Mouse (Mus musculus): ENCODE measurements around the gene Ugt1a2.

DNA sequence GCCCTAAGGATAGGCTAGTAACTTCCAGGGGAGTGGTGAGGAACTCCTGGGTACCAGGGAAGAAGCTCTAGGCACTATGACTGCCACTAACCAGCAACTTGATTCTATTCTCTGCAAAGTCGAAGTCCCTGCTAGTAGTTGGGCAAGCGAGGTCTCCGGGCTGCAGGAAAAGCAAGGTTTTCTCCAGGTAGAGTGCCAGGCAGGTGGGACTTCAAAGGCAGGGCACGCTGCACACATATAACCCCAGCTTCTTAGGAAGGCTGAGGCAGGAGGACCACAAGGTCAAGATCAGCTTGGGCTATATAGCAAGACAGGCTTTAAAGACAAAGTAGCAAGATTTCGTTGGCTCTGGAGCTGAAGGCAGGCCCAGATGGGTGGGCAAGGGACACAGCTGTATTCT is 63.4 kb downstream of the Ugt1a2 start:
- TF ChIP-seq POLR2A (IDR thresholded peaks at IDR 0.05; ENCODE audit: insufficient read depth, low read depth, low read length) (no peak), CTCF (IDR thresholded peaks at IDR 0.05; ENCODE audit: insufficient read depth, low read depth, low read length) (no peak)
